Mouse (Mus musculus): ENCODE data around the gene Pax2. TPM values are rescaled to one million over a fixed set of nuclear protein-coding genes. Genes with fewer than 3 reads are reported as not detected.

Gene Pax2
- total RNA-seq (2023): not detected

GRCm38 (mm10) chr19:44755693-44756420 lies at the start of gene Pax2:
Gene Pax2 (plus strand): TSS chr19:44756045.

Other genes with a start within 250 kb of the Pax2 start
- gene Sec31b, start 210.2 kb upstream of the Pax2 start, total RNA-seq (2023): under 1 TPM; 0.75 to 0.76 TPM
- not detected for gene Gm20538, start 203.2 kb upstream of the Pax2 start, total RNA-seq (2023)
- gene Ndufb8, start 200.6 kb upstream of the Pax2 start, total RNA-seq (2023): 100 to 1,000 TPM; 182 to 192 TPM
- gene Hif1an, start 193.2 kb upstream of the Pax2 start, total RNA-seq (2023): 10 to 100 TPM; 27.8 to 28.1 TPM
- gene Slf2, start 175.1 kb downstream of the Pax2 start, total RNA-seq (2023): 10 to 100 TPM; 22.9 to 27.7 TPM
- under 1 TPM; 0.24 to 0.33 TPM for gene Sema4g, start 233.1 kb downstream of the Pax2 start, total RNA-seq (2023)
- 1 to 10 TPM; 5.8 TPM for gene Twnk, start 249.6 kb downstream of the Pax2 start, total RNA-seq (2023)

Data from neutrophil, adult 59 days (primary cell).